Mouse (Mus musculus) heart, postnatal 0 days (tissue): ENCODE results near the gene Neto2.

Source experiments
- CTCF ChIP-seq: IDR thresholded peaks from 2 replicates; pipeline ENCODE4 v1.5.1; 2016; ENCODE audit warnings: antibody characterized with exemption, control low read depth, low read depth
- EP300 ChIP-seq: IDR thresholded peaks from 2 replicates; pipeline ENCODE4 v1.6.1; 2016; ENCODE audit warnings: antibody characterized with exemption, low read depth

DNA sequence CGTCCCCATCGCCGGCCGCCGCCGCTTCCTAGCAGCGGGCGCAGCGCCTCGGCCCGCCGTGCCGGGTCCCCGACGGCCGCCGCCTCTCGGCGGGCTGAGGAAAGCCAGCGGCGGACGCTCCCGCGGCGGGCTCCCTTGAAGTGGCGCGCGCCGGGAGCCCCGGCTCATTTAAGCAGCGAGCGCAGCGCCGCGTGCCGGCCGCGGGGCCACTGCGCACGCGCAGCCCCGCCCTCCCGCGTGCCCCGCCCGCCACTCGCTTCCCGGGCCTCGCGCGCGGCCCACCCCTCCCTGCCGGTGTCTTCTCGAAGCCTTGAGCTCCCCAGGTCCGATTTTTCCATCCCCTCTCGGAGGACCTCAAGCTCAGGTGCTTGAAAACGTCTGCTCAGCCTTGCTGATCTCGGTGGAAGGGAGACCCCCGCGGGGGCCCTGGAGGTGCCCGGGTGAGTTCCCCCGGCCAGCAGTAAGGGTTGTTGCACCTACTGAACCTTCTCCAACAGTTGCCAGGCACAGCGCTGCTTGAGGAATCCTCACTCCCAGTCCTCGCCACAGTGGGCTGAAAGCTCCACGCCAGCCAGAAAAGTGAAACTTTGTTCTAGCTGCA lies at the start of gene Neto2:
- TF ChIP-seq CTCF (no peak), EP300 (no peak)
